In the genomic region with DNA sequence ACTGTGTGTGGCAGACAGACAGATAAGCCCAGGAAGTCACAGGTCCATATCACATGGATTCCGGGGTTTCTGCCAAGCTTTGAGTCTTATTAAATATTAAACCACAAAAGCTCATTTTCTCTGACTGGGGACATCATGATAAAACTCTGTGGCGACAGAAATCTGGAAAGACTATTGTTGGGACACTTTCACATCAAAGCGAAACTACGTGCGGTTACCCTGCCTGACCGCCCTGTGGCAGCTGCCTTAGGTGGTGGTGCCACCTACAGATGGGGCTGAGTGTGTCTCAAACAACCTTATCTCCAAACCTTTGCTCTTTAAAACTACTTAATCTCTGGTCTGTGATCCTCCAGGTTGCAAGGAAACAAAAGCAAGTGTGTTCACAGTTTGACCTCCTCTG, we compare ENCODE assay signal across 8 mouse cellular contexts.
DNase-seq lines count a peak whose midpoint lies in the region; ATAC-seq and TF ChIP-seq lines count a peak whose summit lies in the region.
"Had no signal": no experiment of that assay in that cellular context is flagged by ENCODE, and none has a peak within 500 bp of the region (broad histone marks: within the 10 kb centered on the region; RNA-seq: fewer than 3 reads in every experiment).

No protein-coding gene starts in this region.

- H3K27me3 ChIP-seq in heart, postnatal 0 days (ENCODE audit: control insufficient read depth, insufficient read depth, low read length) = no peaks in the 10 kb centered on the region
- H3K27me3 ChIP-seq in liver, embryonic 16.5 days (ENCODE audit: control insufficient read depth, insufficient read depth, low read depth, low read length) = no peaks in the 10 kb centered on the region
- H3K27me3 ChIP-seq in stomach, embryonic 16.5 days (ENCODE audit: control insufficient read depth, insufficient read depth, low read length) = no peaks in the 10 kb centered on the region
- no peaks in the 10 kb centered on the region for H3K27me3 ChIP-seq in forebrain, embryonic 11.5 days (ENCODE audit: control insufficient read depth, insufficient read depth, low read length)
- H3K27me3 ChIP-seq: hindbrain, embryonic 15.5 days had no signal

- ATAC-seq in heart, postnatal 0 days (ENCODE audit: insufficient read depth, low read depth) = peak; percentile 68
- no peak for ATAC-seq in liver, embryonic 16.5 days (ENCODE audit: low read depth)
- peak; percentile 75; the same call in 1 of the 2 replicates for ATAC-seq in stomach, embryonic 16.5 days (ENCODE audit: insufficient read depth, low FRiP score)
- ATAC-seq in forebrain, embryonic 11.5 days (replicated peaks; ENCODE audit: low FRiP score) = no peak

- H3K4me3 ChIP-seq in heart, postnatal 0 days (ENCODE audit: low read depth, low read length) = peak overlapping the region; percentile 32
- peak overlapping the region; percentile 34 for H3K4me3 ChIP-seq in liver, embryonic 16.5 days (ENCODE audit: low read depth, low read length)
- peak overlapping the region; percentile 29 for H3K4me3 ChIP-seq in stomach, embryonic 16.5 days (replicated peaks; ENCODE audit: low read length)
- H3K4me3 ChIP-seq in forebrain, embryonic 11.5 days (ENCODE audit: low read depth, low read length) = no peak overlapping the region
- H3K4me3 ChIP-seq: hindbrain, embryonic 15.5 days had no signal

- H3K27ac ChIP-seq in heart, postnatal 0 days (ENCODE audit: low read depth) = peak overlapping the region; percentile 78
- H3K27ac ChIP-seq in liver, embryonic 16.5 days (ENCODE audit: low read length) = no peak overlapping the region
- peak overlapping the region; percentile 2; the same call in 1 of the 2 replicates for H3K27ac ChIP-seq in stomach, embryonic 16.5 days (ENCODE audit: low read length)
- H3K27ac ChIP-seq in forebrain, embryonic 11.5 days (ENCODE audit: low read depth, low read length) = no peak overlapping the region
- H3K27ac ChIP-seq: hindbrain, embryonic 15.5 days had no signal

- no peak for TF ChIP-seq EP300 in heart, postnatal 0 days (IDR thresholded peaks at IDR 0.05; ENCODE audit: low read depth)

- 5% methylated on average over 6 of the region's 6 CpGs for WGBS in heart, postnatal 0 days
- 14% methylated on average over 6 of the region's 6 CpGs for WGBS in liver, embryonic 16.5 days (ENCODE audit: insufficient replicate concordance)
- WGBS in stomach, embryonic 16.5 days = 51% methylated on average over 6 of the region's 6 CpGs
- WGBS in forebrain, embryonic 11.5 days = 43% methylated on average over 6 of the region's 6 CpGs

- no peak overlapping the region; the same call in 1 of the 2 replicates for H3K9ac ChIP-seq in heart, postnatal 0 days (replicated peaks; ENCODE audit: low read depth, low read length)
- peak overlapping the region; percentile 5; the same call in 1 of the 2 replicates for H3K9ac ChIP-seq in liver, embryonic 16.5 days (ENCODE audit: low read depth, low read length)
- no peak overlapping the region for H3K9ac ChIP-seq in stomach, embryonic 16.5 days (ENCODE audit: low read length)
- H3K9ac ChIP-seq in forebrain, embryonic 11.5 days (ENCODE audit: low read length) = no peak overlapping the region
- H3K9ac ChIP-seq: hindbrain, embryonic 15.5 days had no signal

- peak; percentile 79 for TF ChIP-seq CTCF in heart, postnatal 0 days (IDR thresholded peaks at IDR 0.05; ENCODE audit: low read depth)

- peak overlapping the region; percentile 48 for H3K4me2 ChIP-seq in heart, postnatal 0 days (ENCODE audit: low read depth, low read length)
- H3K4me2 ChIP-seq in liver, embryonic 16.5 days (ENCODE audit: low read depth, low read length) = peak overlapping the region; percentile 27
- peak overlapping the region; percentile 35; the same call in 1 of the 2 replicates for H3K4me2 ChIP-seq in stomach, embryonic 16.5 days (ENCODE audit: low read depth, low read length)
- no peak overlapping the region for H3K4me2 ChIP-seq in forebrain, embryonic 11.5 days (ENCODE audit: low read depth, low read length, severe bottlenecking)
- H3K4me2 ChIP-seq: hindbrain, embryonic 15.5 days had no signal

- DNase-seq in 416B (ENCODE audit: low read depth) = peak; percentile 72
- DNase-seq in CD4-positive helper T cell, adult 2 months (ENCODE audit: low read depth, low spot score) = peak; percentile 63
- peak; percentile 36 for DNase-seq in cerebellum, adult 11-12 months
- peak; percentile 65 for DNase-seq in heart, postnatal 0 days (ENCODE audit: low spot score)
- no peak for DNase-seq in forebrain, embryonic 11.5 days (ENCODE audit: low spot score)

- no peaks in the 10 kb centered on the region for H3K36me3 ChIP-seq in heart, postnatal 0 days (replicated peaks; ENCODE audit: control insufficient read depth, insufficient read depth, low read length)
- H3K36me3 ChIP-seq in liver, embryonic 16.5 days (ENCODE audit: control insufficient read depth, insufficient read depth) = no peaks in the 10 kb centered on the region
- no peaks in the 10 kb centered on the region for H3K36me3 ChIP-seq in stomach, embryonic 16.5 days (ENCODE audit: control insufficient read depth, insufficient read depth, low read length)
- no peaks in the 10 kb centered on the region for H3K36me3 ChIP-seq in forebrain, embryonic 11.5 days (ENCODE audit: control insufficient read depth, insufficient read depth, low read length)
- H3K36me3 ChIP-seq: hindbrain, embryonic 15.5 days had no signal

- no peaks in the 10 kb centered on the region for H3K9me3 ChIP-seq in heart, postnatal 0 days (replicated peaks; ENCODE audit: control insufficient read depth, low read length)
- H3K9me3 ChIP-seq in liver, embryonic 16.5 days (replicated peaks; ENCODE audit: control insufficient read depth, low read length) = no peaks in the 10 kb centered on the region
- H3K9me3 ChIP-seq in stomach, embryonic 16.5 days (replicated peaks; ENCODE audit: control insufficient read depth, low read length) = no peaks in the 10 kb centered on the region
- H3K9me3 ChIP-seq in forebrain, embryonic 11.5 days (ENCODE audit: control insufficient read depth, low read length) = no peaks in the 10 kb centered on the region
- H3K9me3 ChIP-seq: hindbrain, embryonic 15.5 days had no signal

- H3K4me1 ChIP-seq in heart, postnatal 0 days (ENCODE audit: control insufficient read depth, insufficient read depth) = peaks cover 17% of the 10 kb centered on the region
- no peaks in the 10 kb centered on the region; the same call in 1 of the 2 replicates for H3K4me1 ChIP-seq in liver, embryonic 16.5 days (ENCODE audit: control insufficient read depth, low read depth, low read length)
- H3K4me1 ChIP-seq in stomach, embryonic 16.5 days (ENCODE audit: control insufficient read depth, insufficient read depth, low read length) = no peaks in the 10 kb centered on the region
- no peaks in the 10 kb centered on the region; the same call in 1 of the 2 replicates for H3K4me1 ChIP-seq in forebrain, embryonic 11.5 days (replicated peaks; ENCODE audit: control insufficient read depth, insufficient read depth, low read length)
- H3K4me1 ChIP-seq: hindbrain, embryonic 15.5 days had no signal

Comparison
In these comparisons a context has a peak if more than half of its experiments do, and no peak if none do; other contexts are left out.
1. ATAC-seq: peak in heart, postnatal 0 days (single experiment) and stomach, embryonic 16.5 days (single experiment); none in liver, embryonic 16.5 days (single experiment) and forebrain, embryonic 11.5 days (single experiment).
2. H3K27ac ChIP-seq: peak in heart, postnatal 0 days (single experiment) and stomach, embryonic 16.5 days (single experiment); none in liver, embryonic 16.5 days (single experiment) and forebrain, embryonic 11.5 days (single experiment).